Mouse (Mus musculus) cerebellum, adult 2 months (tissue): ENCODE results near the gene Psd. TPM values are rescaled to one million over a fixed set of nuclear protein-coding genes. Genes with fewer than 3 reads are reported as not detected.

Experiments used
- DNase-seq, 2 experiments: peaks; one replicate each; pipeline ENCODE4 v3.0.0; 2021
- H3K27ac ChIP-seq: fragments of 200-500 bp; 2 replicates; pipeline ENCODE4 v1.5.1; 2012; ENCODE audit warnings: low read length, control low read depth, inconsistent platforms; ENCODE audit not compliant: insufficient read depth
- H3K27me3 ChIP-seq: fragments of 200-500 bp; 2 replicates; pipeline ENCODE4 v1.6.1; 2012; ENCODE audit warnings: inconsistent platforms, mild to moderate bottlenecking, low read length, moderate library complexity; ENCODE audit not compliant: control insufficient read depth, insufficient read depth
- H3K4me1 ChIP-seq: fragments of 200-500 bp; 2 replicates; pipeline ENCODE4 v1.6.1; 2011; ENCODE audit warnings: low read length; ENCODE audit not compliant: control insufficient read depth, insufficient read depth
- H3K4me3 ChIP-seq: fragments of 200-500 bp; replicated peaks from 2 replicates; pipeline ENCODE3; 2011; ENCODE audit warnings: mild to moderate bottlenecking, low read depth, low read length, control low read depth; ENCODE audit not compliant: insufficient read depth
- CTCF ChIP-seq: fragments of 200-500 bp; IDR thresholded peaks from 2 replicates; pipeline ENCODE4 v1.5.1; 2011; ENCODE audit warnings: low read depth, mild to moderate bottlenecking, control low read depth, low read length, moderate library complexity, borderline replicate concordance; ENCODE audit not compliant: insufficient read depth
- POLR2A ChIP-seq: fragments of 200-500 bp; IDR thresholded peaks from 2 replicates; pipeline ENCODE4 v1.6.1; 2011; ENCODE audit warnings: low read length, control low read depth, borderline replicate concordance; ENCODE audit not compliant: insufficient read depth
- whole genome bisulfite sequencing: fragments of 180-500 bp; shearing (Covaris S2); methylation state at CpG from one replicate; pipeline ENCODE4 v1.1.7; 2018; 5-methylcytosine and 5-hydroxymethylcytosine counted together
- polyA plus RNA-seq: library from polyadenylated mRNA; depleted of rRNA; stranded (reverse); fragments of >200 nt; gene quantifications from 2 replicates; pipeline ENCODE4 v1.2.3, GENCODE M21; 2012

Psd gene
- polyA plus RNA-seq, 1 experiment = 194 TPM

DNA sequence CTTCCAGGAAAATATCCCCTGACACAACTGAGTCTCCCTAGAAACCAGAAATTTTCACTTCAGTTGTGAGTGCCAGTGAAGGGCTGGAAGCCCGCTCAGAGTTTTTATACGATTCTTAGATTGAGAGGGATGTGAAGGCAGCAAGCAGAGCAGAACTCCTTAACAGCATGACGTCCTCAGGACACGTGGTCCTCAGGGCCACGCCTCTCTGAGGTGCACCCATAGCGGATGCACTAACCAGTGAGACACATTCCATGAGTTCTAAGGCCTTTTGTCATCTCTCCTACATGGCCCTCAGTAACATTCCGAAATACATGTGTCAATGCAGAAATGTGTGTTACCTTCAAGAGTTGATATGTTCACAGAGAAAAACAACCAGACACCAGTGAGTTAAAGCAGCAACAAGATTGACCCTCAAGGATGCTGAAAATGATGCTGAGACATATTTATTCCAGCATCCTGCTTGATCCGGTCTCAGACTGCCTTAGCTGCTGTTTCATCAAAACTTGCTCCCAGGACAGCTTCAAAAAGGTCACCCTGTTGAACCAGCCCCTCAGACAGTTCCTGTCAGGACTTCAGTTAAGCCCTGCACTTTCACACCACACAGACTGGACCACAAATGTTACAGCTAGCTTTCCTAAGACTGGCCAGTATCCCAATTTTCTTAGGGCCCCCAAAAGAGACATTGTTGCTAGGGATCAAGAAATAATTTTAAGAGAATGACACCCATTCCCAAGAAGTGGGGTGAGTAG lies 26.5 kb downstream of the Psd start:
- Histone ChIP-seq H3K27ac (no peak overlapping the region), H3K27me3 (no peaks in the 10 kb centered on the region; the same call in 1 of the 2 replicates), H3K4me1 (0 out of 2 replicates have a peak, but pooled peaks cover 4% of the 10 kb centered on the region), H3K4me3 (no peak overlapping the region)
- 44% methylated on average over 8 of the region's 8 CpGs for WGBS
- no peak for DNase-seq
- TF ChIP-seq CTCF = no peak

DNA sequence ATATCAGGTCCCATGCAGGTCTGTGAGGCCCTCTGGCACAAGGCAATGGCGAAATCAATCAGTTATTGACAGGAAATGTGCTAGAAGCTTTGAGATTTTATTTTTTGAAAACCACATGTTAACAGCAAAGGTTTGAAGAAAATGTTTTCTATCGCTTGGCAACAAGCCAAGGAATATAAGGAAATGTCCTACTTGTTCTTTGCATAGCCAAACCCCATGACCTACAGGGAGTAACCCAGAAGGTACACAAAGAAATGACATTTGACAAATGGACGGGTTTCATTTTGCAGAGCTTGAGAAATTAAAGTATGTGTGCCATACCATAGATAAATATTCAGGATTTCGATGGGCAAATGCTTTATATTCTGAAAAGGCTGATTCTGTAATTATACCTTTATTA lies 30.0 kb downstream of the Psd start:
- TF ChIP-seq POLR2A (no peak), CTCF (no peak)
- no peak for DNase-seq
- Histone ChIP-seq H3K27me3 (no peaks in the 10 kb centered on the region), H3K4me1 (no peaks in the 10 kb centered on the region), H3K4me3 (no peak overlapping the region), H3K27ac (no peak overlapping the region)
- 79% methylated on average over 4 of the region's 4 CpGs for WGBS

DNA sequence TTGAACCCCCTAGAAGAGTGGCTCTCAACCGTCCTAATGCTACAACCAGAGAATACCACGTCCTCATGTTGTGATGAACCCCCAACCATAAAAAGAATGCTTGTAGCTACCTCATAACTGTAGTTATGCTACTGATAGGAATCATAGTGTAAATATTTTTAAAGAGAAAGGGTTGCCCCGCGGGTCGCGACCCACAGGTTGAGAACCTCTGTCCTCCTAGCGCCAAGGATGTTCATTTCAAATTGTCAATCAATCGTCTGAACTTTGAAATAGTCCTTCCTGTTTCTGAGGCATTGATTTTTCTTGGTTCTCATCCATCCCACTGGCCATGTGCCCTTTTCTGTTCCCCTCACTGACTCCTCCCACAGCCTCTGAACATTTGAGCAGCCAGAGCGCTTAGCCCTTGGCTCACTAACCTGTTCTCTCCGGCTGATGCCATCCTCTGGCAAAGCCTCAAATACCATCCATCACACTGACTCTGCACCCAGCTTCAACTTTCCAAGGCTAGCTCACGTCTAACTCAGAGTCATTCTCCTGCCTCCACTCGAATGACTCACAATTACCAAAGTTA lies 36.3 kb downstream of the Psd start:
- Histone ChIP-seq H3K4me3 (no peak overlapping the region), H3K27me3 (no peaks in the 10 kb centered on the region), H3K4me1 (peaks cover 19% of the 10 kb centered on the region), H3K27ac (no peak overlapping the region)
- 47% methylated on average over 12 of the region's 12 CpGs for WGBS
- TF ChIP-seq POLR2A (no peak), CTCF (no peak)
- DNase-seq = no peak

DNA sequence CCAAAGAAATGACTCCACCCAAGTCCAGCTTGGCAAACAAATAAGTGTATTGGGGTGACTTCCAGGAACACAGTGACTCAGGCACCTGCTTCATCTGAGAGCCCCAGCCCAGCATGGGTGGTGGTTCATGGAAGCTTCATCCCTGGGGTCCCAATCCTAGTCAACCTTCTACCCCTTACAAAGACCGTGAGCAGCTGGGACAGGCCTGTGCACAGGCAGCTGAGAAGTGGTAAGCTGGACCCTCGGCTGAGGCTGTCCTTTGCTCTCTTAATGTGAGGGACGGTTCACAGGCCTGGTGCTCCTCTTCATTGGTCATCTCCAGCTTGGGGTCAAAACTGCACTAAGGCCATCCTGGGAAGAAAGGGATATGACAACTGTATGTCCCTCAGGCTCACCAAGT lies 39.4 kb downstream of the Psd start:
- no peak overlapping the region for H3K27ac ChIP-seq
- no peak for TF ChIP-seq CTCF
- TF ChIP-seq POLR2A = no peak
- H3K27me3 ChIP-seq = no peaks in the 10 kb centered on the region
- H3K4me3 ChIP-seq = no peak overlapping the region
- 92% methylated on average over 3 of the region's 3 CpGs for WGBS
- DNase-seq = no peak
- H3K4me1 ChIP-seq = peaks cover 32% of the 10 kb centered on the region

DNA sequence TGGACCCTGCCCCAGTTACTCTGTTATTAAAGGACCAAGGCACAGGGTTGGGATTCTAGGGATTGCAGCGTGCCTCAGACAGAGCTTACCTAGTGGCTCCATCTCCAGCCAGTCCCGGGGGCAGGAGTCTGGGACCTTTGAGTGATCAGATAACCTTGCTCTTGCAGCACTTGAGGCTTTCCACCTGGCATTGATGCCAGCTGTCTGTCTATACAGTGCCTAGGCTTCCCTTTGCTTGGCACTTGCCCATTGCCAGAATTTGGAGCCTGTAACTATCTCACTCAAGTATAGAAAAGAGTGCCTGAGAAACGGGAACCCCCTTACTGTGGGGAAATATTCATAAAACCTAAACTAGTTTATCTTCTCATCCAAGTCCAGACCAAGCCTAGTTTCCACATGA lies 40.0 kb downstream of the Psd start:
- Histone ChIP-seq H3K27me3 (no peaks in the 10 kb centered on the region), H3K4me1 (peaks cover 32% of the 10 kb centered on the region), H3K4me3 (no peak overlapping the region), H3K27ac (no peak overlapping the region)
- TF ChIP-seq POLR2A = no peak
- no peak for TF ChIP-seq CTCF
- 66% methylated on average over 3 of the region's 3 CpGs for whole genome bisulfite sequencing
- no peak for DNase-seq

DNA sequence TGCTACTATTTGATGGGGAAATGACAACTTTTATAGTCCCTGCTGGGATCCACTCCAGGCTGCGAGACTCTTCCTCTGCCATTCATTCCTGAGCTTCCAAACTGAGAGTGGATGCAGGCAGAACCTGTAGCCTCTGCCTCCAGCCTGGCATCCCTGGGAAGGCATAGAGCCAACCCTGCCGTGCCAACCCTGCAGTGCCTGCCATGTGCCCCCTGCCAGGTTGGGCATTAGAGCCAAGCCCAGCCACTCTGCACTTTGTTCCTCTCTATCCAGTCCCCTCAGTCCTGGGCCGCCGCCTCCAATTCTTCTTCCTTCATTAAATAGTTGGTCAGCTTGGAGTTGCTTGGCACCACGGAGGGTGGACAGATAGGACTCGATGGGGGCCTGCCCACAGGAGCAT lies 40.9 kb downstream of the Psd start:
- WGBS = 10% methylated on average over 6 of the region's 6 CpGs
- Histone ChIP-seq H3K27ac (no peak overlapping the region), H3K4me1 (peaks cover 32% of the 10 kb centered on the region), H3K4me3 (no peak overlapping the region), H3K27me3 (no peaks in the 10 kb centered on the region)
- peak; percentile 93 to 94 for DNase-seq
- TF ChIP-seq CTCF = no peak
- TF ChIP-seq POLR2A = no peak

DNA sequence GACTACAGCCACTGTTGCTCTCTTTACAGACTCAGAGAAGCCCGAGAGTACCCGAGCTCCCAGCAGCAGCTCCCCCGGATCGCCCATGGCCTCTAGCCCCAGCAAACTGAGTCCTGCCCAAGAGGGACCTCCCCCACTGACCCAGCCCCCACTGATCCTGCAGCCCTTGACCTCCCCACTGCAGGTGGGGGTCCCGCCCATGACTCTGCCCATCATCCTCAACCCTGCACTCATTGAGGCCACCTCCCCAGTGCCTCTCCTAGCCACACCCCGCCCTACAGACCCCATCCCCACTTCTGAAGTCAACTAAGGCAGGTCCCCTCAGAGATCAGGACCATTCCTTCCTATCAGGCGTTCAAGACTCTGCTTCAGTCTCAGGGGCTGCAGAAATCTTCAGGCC lies 41.3 kb downstream of the Psd start:
- WGBS = 76% methylated on average over 7 of the region's 7 CpGs
- DNase-seq = no peak
- no peak for TF ChIP-seq CTCF
- H3K4me3 ChIP-seq = no peak overlapping the region
- H3K27me3 ChIP-seq = no peaks in the 10 kb centered on the region
- no peak overlapping the region for H3K27ac ChIP-seq
- peaks cover 32% of the 10 kb centered on the region for H3K4me1 ChIP-seq

DNA sequence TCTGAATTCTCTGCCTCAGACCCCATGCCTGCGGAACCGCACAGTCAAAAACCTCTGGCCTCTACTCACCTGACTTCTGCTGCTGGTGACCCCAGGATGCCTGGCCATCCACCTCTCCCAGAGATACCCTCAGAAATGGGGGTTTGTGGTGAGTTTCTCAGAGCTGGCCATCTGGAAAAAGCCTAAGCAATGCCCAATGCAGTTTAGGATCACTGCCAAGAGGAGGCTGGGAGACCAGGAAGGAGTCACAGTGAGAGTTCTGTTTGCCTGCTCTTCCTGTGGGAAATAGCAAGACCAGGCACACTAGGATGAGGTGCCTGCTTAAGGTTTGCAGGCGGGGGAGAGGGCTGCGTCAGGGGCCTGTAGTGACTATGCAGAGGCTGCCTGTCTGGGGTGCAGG lies 42.3 kb downstream of the Psd start:
- 23% methylated on average over 4 of the region's 4 CpGs for WGBS
- peaks cover 32% of the 10 kb centered on the region for H3K4me1 ChIP-seq
- no peak overlapping the region for H3K4me3 ChIP-seq
- TF ChIP-seq CTCF (no peak), POLR2A (no peak)
- no peak overlapping the region for H3K27ac ChIP-seq
- DNase-seq = peak; percentile 46 to 69
- no peaks in the 10 kb centered on the region for H3K27me3 ChIP-seq
